Mouse (Mus musculus) olfactory bulb, adult 2 months (tissue): Measurements from ENCODE around the gene Tespa1. TPM values are rescaled to one million over a fixed set of nuclear protein-coding genes. Genes with fewer than 3 reads are reported as not detected.

Experiments used
- H3K27ac ChIP-seq: fragments of 200-500 bp; 2 replicates; pipeline ENCODE4 v1.5.1; 2012; ENCODE audit warnings: low read depth, low read length; ENCODE audit not compliant: insufficient read depth
- H3K4me1 ChIP-seq: fragments of 200-500 bp; 2 replicates; pipeline ENCODE4 v1.6.1; 2012; ENCODE audit warnings: low read length; ENCODE audit not compliant: control insufficient read depth, insufficient read depth
- H3K4me3 ChIP-seq: fragments of 200-500 bp; 2 replicates; pipeline ENCODE4 v1.5.1; 2012; ENCODE audit warnings: mild to moderate bottlenecking, low read depth, low read length, moderate library complexity; ENCODE audit not compliant: insufficient read depth
- CTCF ChIP-seq: fragments of 200-500 bp; IDR thresholded peaks from 2 replicates; pipeline ENCODE4 v1.5.1; 2012; ENCODE audit warnings: low read depth, mild to moderate bottlenecking, low read length, moderate library complexity; ENCODE audit not compliant: insufficient read depth
- POLR2A ChIP-seq: fragments of 200-500 bp; IDR thresholded peaks from 2 replicates; pipeline ENCODE4 v1.6.1; 2012; ENCODE audit warnings: mild to moderate bottlenecking, low read depth, low read length, moderate library complexity; ENCODE audit not compliant: insufficient read depth
- WGBS: fragments of 180-500 bp; shearing (Covaris S2); methylation state at CpG from one replicate; pipeline ENCODE4 v1.1.7; 2018; 5-methylcytosine and 5-hydroxymethylcytosine counted together
- polyA plus RNA-seq: library from polyadenylated mRNA; stranded (reverse); fragments of >200 nt; gene quantifications from 2 replicates; pipeline ENCODE4 v1.2.4, GENCODE M21; 2012; ENCODE audit warnings: low replicate concordance; ENCODE audit not compliant: missing spikeins, insufficient read depth, insufficient read length

The Tespa1 gene
- polyA plus RNA-seq, 1 experiment, result not detected

DNA sequence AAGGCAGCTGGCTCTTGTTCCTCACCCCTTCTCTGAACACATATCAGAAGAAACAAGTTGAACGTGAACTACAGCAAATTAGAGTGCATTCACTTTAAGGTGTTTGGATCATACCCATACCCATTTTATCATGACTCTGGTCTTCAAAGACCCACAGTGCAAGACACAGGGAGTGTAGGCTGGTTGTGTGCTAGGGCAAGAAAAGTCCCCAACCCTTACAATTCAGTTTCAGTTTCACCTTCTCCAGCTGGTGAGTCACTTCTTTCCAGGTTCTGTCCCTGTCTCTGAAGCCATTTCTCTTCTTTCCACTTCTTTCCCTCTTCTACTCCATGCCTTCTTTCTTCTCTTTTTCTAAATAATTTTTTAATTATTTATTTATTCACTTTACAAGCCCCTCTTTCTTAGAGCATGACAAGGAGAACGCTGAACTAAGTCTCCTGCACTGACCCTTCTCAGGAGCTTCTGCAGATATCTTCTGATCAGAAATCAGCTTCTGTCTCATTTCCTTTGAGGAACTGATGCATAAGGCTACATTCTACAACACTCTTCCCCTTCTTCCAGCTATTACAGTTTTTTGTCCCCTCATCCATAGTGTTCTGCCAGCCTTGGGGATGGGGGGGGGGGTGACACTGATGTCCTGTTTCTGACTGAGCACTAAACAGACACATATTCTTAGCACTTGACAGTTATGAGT, 11.0 kb upstream of the Tespa1 start:
- no peak overlapping the region for H3K4me3 ChIP-seq
- H3K4me1 ChIP-seq, result no peaks in the 10 kb centered on the region
- no peak overlapping the region for H3K27ac ChIP-seq
- TF ChIP-seq CTCF, result no peak
- TF ChIP-seq POLR2A, result no peak
- WGBS, result 91% methylated on average over 2 of the region's 2 CpGs

DNA sequence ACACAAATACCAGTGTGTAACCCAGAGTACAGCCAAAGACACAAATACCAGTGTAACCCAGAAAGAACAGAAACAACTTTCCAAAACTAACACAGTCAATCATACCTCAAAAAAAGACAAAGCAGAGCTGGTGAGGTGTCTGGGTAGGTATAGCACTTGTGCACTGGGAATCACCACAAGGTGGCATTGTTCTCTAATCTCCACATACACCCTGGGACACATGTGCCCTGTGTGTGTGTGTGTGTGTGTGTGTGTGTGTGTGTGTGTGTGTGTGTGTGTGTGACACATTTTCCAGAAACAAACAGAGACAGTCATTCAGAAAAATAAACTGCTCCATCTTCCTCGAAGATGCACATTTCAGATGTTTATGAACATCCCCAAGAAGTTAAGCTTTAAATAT, 9.1 kb upstream of the Tespa1 start:
- Histone ChIP-seq H3K4me1 (no peaks in the 10 kb centered on the region), H3K4me3 (no peak overlapping the region), H3K27ac (no peak overlapping the region)
- no peak for TF ChIP-seq CTCF
- TF ChIP-seq POLR2A, result no peak
- 67% methylated on average over 1 of the region's 1 CpGs for WGBS

DNA sequence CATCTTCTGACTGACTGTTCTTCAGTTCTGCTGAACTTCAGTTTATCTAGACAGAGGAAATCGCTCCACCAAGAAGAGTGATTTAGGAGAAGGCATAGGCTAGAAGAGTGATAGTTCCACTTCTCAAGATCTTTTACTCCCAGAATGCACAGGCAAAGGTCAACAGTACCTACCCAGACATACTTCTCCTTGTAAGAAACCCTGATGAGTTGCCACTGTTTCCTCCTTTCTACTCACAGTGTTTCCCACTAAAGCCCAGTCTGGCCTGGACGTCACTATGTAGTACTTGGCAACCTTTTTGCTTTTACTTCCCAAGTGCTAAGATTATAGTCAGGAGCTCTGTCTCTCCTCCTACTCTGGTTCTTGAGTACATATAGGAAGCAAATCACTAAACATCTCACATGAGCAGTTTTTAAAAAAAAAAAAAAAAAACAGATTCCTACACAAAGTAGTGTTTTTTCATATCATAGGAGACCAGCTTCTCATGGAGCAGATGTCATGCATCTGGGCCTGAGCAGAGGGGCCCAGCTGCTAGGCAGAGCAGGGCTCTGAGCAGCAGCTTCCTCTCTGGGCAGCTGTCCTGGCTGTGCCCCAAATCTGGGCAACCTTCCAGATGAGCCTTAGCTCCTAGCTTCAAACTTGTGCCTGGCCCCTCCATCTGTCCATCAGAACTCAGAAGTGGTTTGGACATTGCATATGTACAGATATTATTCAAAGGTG, 8.4 kb upstream of the Tespa1 start:
- no peak overlapping the region for H3K4me3 ChIP-seq
- no peak overlapping the region for H3K27ac ChIP-seq
- no peaks in the 10 kb centered on the region for H3K4me1 ChIP-seq
- no peak for TF ChIP-seq CTCF
- TF ChIP-seq POLR2A, result no peak
- WGBS, result 76% methylated on average over 2 of the region's 2 CpGs

DNA sequence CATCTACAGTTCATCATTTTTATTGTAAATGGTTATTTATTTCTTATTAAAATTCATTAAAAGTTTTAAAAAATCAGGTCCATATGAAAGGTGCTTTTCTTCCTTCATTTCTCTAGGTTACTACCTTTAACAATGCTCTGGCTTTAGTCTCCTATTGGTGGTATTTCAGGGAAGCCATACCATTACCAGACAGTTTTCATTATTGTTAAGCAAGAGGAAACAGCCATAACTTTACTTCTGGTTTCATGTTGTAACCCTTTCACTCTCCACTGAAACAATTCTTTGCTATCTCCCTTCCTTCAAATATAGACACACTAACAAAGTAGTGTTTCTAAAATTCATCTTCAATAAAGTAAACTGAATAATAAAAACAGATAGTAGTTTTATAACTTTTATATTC, 6.8 kb upstream of the Tespa1 start:
- H3K4me1 ChIP-seq, result no peaks in the 10 kb centered on the region
- H3K4me3 ChIP-seq, result no peak overlapping the region
- H3K27ac ChIP-seq, result no peak overlapping the region
- TF ChIP-seq CTCF, result no peak
- no peak for TF ChIP-seq POLR2A

DNA sequence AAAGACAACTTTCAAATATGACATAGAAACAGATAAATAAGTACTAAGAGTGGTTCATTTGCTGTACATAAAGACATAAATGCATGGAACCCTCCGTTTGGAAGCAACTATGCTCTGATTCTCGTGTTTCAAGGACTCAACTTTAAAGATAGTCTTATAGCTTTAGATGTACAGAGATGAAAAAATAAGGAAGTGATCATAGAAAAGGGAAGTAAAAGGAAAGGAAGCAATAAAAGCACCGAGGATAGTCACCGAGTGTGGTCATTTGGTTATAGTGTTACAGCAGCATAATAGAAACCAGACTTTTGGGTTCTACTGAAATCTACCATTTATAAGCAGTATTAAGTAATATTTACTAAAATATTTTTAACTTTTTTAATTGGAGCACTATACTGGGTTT, 4.0 kb upstream of the Tespa1 start:
- H3K27ac ChIP-seq, result no peak overlapping the region
- no peak overlapping the region for H3K4me3 ChIP-seq
- H3K4me1 ChIP-seq, result no peaks in the 10 kb centered on the region
- WGBS, result 83% methylated on average over 4 of the region's 4 CpGs
- TF ChIP-seq CTCF (no peak), POLR2A (no peak)

DNA sequence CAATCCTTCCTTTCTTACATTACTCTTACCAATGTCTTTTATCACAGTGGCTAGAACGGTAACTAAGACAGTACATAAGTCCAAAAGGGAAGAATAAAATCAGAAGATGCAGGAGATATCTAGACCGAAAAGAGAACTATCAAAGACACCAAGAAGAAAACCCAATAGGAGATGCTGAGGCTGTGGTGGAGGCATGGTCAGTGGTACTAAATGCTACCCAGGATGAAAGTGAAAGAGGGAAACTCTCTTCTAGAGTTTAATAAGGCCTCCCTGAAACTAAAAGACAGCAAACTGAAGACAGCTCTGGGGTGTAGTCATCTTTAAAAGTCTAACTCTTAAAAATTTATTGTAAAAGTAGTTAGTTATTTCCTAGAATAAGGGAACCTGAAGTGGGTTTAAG, 2.0 kb upstream of the Tespa1 start:
- Histone ChIP-seq H3K27ac (no peak overlapping the region), H3K4me3 (no peak overlapping the region), H3K4me1 (no peaks in the 10 kb centered on the region)
- WGBS, result 94% methylated on average over 2 of the region's 2 CpGs
- TF ChIP-seq POLR2A (no peak), CTCF (no peak)

DNA sequence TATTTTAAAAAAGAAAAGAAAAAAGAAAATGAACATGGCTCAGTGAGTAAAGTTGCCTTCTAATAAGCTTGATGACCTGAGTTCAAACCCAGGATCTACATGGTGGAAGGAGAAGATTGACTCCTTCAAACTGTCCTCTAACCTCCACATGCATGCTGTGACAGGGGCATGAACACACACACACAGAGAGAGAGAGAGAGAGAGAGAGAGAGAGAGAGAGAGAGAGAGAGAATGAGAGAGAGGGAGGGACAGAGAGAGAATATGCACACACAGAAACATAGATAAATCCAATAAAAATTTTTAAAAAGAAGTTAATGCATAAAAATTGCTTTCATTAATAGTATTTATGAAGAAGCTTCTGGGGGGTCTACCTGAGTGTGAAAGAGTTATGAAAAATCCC, 608 bp upstream of the Tespa1 start:
- TF ChIP-seq CTCF (no peak), POLR2A (no peak)
- Histone ChIP-seq H3K4me3 (no peak overlapping the region), H3K27ac (no peak overlapping the region), H3K4me1 (no peaks in the 10 kb centered on the region)

DNA sequence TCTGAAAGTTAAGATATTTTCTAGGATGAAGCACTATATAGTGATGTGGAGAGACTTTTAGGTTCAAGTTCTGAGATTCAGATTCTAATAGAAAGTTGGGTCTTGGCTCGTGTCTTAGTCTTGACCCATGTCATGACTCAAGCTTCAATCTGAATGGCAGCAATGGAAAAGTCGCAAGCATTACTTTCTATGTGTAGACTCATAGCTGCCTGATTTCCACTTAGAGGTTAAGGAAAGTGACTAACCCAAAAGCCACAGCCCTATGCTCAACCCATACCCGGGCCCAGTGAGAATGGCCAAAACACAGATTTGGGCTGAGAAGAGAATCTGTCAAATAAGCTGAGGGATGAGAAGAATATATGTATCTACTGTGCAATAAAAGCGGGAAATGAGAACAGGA, 1.6 kb downstream of the Tespa1 start:
- TF ChIP-seq CTCF, result no peak
- no peak for TF ChIP-seq POLR2A
- Histone ChIP-seq H3K4me1 (no peaks in the 10 kb centered on the region), H3K4me3 (no peak overlapping the region), H3K27ac (no peak overlapping the region)
- 84% methylated on average over 4 of the region's 4 CpGs for WGBS

DNA sequence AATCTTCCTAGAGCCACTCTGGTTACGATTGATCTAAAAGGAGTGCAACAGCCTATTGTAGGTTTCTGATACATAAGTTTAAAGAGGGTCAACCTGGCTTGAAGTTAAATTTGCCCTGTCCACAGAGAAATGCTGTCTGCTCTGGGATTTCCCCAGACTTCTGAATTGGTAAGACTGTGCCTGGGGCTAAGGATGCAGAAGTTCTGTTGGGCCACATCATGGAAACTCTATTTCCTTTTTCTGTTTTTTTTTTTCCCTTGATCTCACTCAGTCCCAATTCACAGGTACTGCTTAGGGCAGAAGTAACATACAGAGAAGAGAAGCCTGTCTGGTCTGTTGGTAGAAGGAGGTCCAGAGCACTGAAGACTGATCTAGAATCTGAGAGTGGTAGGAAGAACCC, 8.0 kb downstream of the Tespa1 start:
- WGBS, result 91% methylated on average over 1 of the region's 1 CpGs
- H3K4me1 ChIP-seq, result no peaks in the 10 kb centered on the region
- H3K4me3 ChIP-seq, result no peak overlapping the region
- TF ChIP-seq POLR2A (no peak), CTCF (no peak)
- H3K27ac ChIP-seq, result no peak overlapping the region

DNA sequence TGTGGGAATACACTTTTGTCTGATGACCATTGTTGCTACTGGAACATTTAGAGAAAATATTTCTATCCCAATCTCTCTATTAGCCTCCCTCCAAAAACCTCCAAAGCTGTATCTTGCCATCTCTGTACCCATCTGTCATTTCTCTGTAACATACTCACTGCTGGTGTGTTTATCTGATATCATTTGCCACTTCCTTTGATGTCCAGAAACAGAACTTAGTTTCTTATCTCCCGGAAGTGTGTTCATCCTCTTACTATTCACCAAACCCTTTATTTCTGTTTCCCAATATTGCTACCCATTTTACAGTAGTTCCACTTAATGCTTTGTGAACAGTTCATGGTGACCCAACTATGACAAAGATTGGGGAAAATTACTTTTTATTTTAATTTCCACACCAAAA, 13.7 kb downstream of the Tespa1 start:
- WGBS, result 80% methylated on average over 1 of the region's 1 CpGs
- Histone ChIP-seq H3K27ac (no peak overlapping the region), H3K4me3 (no peak overlapping the region), H3K4me1 (no peaks in the 10 kb centered on the region)
- TF ChIP-seq CTCF, result no peak
- no peak for TF ChIP-seq POLR2A
